Mouse (Mus musculus): ENCODE measurements around the gene Naa15. TPM values are rescaled to one million over a fixed set of nuclear protein-coding genes. Genes with fewer than 3 reads are reported as not detected.
"Not testable (repeated sequence)": the region's sequence is repeated elsewhere in the genome, so short reads cannot be mapped to it uniquely, and the experiment has no call there.

Gene Naa15
- total RNA-seq, 4 experiments from 2014 or later, result 40.5 to 53.0 (median 48.0) TPM

DNA sequence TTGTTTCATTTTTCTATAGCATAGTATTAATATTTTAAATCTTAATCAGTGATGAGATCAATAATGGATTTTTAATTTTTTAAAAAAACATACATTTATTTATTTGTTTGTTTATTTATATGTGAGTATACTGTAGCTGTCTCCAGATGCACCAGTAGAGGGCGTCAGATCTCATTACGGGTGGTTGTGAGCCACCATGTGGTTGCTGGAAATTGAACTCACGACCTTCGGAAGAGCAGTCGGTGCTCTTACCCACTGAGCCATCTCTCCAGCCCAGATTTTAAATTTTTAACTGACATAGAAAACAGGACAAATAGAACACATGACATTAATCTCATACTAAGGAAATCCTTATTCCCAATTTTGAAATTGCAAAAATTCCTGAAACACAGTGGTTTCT is 19.4 kb downstream of the Naa15 start:
- not testable (repeated sequence) for DNase-seq (ENCODE audit: low spot score in 2 of 2)

DNA sequence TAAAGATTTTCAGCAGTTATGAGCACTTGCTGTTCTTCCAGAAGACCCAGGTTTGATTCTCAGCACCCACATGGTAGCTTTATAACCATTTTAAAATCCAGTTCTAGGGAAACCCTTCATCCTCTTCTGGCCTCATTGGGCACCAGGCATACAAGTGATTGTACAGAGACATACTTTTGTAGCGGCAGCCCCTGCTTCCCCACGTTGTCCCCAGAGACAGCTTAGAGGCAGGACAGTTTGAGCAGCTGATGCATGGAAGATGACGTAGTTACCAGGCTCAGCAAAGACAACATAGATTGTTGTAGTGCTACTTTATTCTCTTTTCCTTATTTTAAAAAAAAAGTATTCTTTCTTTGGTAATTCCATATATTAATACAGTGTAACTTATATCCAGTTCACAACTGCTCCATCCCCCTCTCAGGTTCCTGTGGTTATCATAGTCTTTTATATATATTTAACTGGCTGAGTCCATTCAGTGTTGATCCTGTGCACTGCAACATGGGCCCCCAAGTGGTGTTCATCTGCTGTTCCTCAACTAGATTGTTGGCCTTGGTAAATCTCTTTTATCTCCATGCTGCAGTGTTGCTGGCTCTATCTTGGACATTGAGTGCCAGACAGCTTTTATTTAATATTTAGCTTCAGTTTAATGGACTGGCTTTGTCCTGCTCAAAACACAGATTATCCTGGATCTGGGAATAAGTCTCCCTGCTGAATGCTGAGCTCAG is 20.1 kb downstream of the Naa15 start:
- no peak for DNase-seq (ENCODE audit: low spot score in 2 of 2)

DNA sequence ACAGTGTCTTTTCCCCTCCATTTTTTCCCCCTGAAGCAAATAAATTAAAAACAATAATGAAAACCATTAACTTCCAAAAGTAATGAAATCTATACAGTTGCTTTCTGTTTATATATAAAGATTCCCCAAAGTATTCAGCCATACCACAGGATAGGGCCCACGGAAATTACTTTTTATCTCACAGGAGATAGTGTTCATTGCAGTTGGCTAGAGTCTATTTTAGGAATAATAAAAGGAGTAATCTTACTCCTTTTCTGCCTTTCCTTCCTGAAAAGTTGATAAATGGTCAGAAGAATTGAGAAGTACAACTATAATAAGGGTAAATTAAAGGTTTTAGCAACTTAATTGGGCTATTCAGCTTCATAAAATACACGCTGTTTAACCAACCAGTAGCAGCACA is 53.6 kb downstream of the Naa15 start:
- no peak for DNase-seq (ENCODE audit: low spot score in 2 of 2)

DNA sequence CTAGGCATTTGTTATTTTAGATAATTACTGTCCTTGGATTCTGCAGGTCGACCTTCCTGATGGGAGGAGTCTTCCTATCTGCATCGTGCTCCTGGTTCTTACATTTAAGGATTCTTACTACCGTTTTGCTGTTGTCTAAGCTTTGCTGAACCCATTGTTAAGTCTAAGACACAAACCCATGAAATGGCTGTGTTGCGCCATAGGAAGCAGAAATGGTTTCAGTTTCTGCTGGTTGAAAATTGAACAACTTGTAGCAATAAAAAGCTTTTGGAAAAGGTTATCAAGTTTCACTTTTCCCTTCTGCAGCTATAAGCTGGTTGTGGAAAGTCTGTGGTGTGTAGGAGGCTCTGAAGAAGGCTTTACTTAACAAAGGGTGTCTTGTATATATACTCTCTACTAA is 60.8 kb downstream of the Naa15 start:
- no peak for DNase-seq (ENCODE audit: low spot score in 2 of 2)

DNA sequence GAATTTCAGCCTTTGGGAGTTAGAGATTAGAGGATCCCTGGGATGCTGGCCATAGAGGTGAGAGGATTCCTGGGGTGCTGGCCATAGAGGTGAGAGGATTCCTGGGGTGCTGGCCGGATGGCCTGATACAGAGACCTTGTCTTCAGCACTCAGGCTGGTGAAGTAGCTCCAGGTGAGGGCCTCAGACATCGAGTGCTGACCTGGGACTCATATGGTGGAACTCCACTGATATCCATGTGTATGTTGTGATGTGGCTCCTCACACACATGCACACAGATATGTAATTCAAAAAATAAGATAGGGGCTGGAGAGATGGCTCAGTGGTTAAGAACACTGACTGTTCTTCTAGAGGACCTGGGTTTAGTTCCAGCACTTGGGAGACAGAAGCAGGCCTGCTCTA is 64.9 kb downstream of the Naa15 start:
- no peak for DNase-seq (ENCODE audit: low spot score in 2 of 2)

DNA sequence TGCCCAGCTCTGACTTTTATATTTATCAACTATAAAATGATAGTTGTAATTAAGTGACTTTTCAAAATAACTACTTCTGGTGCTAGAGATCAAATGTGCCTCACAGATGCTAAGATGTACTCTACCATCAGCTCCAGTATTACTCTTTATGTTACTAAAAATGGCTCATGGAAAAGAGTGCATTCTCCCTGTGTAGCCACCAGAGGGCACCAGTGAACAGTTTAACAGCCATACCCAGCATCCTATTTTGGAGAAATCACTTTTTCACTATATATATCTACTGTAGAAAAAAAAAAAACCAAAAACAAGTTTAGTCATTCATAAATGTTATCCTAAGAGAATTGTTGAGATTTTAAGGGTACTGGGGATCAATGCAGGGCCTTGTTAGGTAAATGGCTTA is 66.1 kb downstream of the Naa15 start:
- DNase-seq (ENCODE audit: low spot score in 2 of 2), result no peak

DNA sequence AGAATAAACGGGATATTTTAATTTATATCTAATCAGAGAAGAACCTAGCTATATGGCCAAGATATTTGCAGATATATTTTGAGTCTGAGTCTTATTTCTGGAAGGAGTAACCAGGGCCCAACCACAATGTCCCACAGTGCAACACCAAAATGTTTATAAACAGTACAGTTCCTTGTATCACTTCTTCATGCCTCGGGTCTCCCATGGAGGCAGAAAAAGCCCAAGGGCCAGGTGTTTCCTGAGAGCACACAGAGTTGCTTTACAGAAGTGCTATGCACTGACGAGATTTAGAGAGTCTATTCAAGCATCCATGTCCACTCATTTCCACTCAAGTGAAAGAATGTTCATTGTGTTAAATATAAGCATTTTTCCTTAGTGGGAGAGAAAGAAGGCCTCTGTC is 66.9 kb downstream of the Naa15 start:
- no peak for DNase-seq (ENCODE audit: low spot score in 2 of 2)

DNA sequence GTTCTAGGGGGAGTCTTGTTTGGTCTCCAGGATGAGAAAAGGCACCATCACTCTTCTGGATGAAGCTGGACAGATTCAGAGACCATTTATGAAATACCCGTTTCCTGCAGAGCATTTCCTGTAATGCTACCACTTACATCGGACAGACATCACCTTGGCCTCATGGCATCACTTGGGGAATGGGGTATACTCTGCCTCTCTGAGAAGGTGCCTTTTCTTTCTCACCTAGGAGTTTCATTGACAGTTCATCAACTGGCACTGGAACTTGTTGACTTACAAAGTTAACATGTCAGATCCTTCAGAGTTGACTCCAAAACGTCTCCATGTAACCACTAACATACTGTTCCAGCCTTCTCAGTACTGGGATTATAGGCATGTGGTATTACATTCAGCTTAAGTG is 67.8 kb downstream of the Naa15 start:
- DNase-seq (ENCODE audit: low spot score in 2 of 2), result no peak

DNA sequence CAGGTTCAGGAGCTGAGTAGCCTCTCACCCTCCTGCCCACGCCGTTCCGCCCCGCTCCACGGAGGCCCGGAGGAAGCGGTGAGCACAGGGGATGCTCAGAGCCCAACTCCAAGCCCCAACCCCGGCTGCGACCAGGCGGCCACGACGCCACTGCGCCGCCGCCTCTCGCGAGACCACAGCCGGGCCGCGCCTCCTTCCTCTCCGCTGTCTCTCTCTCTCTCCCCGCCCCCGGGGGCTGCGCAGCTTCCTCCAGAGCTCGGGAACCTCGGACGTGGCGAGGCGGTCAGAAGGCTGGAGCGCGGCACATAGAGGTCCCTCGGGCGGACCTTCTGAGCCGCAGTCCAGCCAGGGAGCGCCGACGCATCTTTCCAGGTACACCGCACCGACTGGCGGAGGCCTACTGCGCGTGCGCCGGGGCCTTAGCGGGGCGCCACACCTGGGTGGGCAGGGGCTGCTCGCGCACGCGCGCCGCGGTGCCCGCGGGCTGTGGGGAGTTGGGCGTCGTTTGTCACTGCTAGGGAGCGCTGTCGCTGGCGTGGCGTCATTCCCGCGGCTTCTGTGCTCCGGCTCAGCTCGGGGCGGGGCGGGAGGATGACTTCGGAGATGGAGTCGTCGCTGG is 68.9 kb downstream of the Naa15 start, which contains the start of gene Rab33b:
Gene Rab33b, plus strand, starts transcription at position 180 of the 619 bp plus-strand sequence.
- peak; percentile 95 to 96 for DNase-seq (ENCODE audit: low spot score in 2 of 2)

DNA sequence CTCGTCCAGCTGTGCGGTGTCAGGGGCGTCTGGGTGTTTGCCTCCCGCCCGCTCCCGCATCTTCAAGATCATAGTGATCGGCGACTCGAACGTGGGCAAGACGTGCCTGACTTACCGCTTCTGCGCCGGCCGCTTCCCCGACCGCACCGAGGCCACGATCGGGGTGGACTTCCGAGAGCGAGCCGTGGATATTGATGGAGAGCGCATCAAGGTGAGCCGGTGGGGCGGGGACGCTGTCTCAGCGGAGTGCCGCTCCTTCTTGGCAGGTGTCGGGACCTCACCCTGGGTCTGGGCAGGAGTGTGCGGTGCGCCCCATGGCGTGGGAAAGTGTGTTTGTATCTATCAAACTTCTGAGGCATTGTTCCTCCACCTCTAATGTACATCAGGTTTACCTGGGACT is 69.4 kb downstream of the Naa15 start:
- DNase-seq (ENCODE audit: low spot score in 2 of 2), result no peak

DNA sequence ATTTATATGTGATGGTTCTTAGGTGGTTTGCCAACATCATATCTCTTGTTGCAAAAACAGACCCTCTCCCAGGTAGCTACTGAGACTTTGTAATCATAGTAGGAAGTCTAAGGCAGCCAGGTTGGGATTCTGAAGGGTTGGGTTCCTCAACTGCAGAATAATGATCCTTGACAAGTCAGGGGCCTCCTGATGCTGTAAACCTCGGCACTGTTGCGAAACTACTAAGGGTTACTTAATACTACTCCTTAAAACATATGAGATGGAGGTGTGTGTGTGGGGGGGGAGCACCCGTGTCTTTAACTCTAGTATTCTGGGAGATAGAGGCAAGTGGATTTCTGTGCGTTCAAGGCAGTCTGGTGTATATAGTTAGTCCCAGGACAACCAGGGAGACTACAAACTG is 70.4 kb downstream of the Naa15 start:
- DNase-seq (ENCODE audit: low spot score in 2 of 2), result no peak

DNA sequence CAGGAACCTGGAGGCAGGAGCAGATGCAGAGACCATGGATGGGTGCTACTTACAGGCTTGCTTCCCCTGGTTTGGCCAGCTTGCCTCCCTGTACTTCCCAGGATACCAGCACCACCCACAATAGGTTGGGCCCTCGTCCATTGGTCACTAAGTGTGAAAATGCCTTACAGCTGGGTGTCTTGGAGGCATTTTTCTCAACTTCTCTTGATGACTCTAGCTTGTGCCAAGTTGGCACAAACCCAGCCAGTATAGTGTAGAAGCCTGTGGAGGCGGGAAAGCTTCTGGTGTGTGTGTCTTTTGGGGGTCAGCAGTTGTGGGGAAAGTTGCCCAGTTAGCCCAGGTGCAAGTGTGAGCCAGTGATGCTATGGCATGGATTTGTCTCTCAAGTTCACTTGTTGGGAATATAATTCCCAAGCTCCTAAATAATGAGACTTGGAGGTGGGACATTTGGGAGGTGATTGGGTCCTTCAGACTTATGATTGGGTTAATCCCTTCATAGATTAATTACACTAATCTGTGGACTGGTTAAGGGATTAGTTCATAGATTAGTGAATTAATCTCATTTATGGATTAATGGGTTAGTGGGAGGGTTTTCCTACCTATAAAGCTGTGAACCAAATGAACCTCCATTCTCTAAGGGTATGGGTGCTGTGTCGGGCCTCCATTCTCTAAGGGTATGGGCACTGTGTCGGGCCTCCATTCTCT is 71.7 kb downstream of the Naa15 start:
- peak in 1 of 2 experiments; percentile 9 for DNase-seq (ENCODE audit: low spot score in 2 of 2)

DNA sequence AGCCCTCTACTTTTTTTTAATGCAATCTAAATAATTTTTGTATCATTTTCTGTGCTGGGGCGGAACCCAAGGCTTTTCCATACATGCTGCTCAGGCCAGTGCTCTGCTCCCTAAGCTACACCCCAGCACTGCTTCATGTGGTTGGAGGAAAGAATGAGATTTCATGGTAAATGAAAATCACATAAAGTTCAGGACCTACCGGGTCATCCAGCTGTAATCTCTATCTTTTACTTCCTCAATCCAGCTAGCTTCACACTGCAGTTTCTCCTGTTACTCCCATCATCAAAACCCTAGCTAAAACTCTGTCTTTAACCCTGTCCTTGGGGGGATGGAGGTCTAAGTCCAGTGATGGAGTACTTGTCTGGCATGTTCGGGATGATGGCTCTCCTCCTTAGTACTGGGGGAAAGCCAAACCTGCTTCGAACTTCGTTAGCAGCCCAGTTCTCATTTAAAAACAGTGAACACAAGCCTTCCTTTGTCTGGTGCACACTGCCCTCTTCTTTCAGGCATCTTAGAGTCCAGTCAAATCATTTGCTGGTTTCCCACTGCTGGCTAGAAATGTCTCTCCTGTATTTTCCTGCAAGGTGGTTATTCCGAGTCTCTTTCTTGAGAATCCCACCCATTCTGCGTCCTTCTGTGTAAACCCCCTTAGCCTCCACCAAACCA is 75.3 kb downstream of the Naa15 start:
- DNase-seq (ENCODE audit: low spot score in 2 of 2), result no peak

DNA sequence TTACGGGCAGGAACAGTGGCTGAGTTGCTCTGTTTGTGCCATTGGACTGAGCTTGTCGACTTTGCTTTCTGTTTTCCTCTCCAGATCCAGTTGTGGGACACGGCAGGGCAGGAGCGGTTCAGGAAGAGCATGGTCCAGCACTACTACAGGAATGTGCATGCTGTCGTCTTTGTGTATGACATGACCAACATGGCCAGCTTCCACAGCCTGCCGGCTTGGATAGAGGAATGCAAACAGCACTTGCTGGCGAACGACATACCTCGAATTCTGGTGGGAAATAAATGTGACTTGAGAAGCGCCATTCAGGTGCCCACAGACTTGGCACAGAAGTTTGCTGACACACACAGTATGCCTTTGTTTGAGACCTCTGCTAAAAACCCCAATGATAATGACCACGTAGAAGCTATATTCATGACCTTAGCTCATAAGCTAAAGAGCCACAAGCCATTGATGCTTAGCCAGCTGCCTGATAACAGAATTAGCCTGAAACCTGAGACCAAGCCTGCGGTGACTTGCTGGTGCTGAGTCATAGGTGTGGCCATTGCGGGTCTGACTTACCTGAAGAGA is 78.4 kb downstream of the Naa15 start:
- DNase-seq (ENCODE audit: low spot score in 2 of 2), result no peak

DNA sequence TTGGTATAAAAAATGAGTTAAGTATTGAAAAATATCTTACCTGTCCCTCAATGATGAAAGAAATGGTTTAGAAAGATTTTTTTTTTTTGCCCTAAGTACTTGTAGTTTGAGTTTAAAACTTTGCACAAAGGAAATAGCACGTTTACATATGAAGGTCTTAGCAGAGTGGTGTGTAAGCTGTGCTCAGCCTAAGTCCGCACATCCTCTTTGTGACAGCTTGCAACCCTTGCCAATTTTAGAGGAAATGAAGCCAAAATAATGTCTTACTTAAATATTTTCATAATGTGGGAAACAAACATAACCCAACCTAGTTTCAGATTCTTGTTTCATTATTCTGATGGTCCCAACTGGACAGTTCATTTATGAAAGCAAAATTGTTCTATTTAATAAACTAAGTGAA is 79.5 kb downstream of the Naa15 start:
- no peak for DNase-seq (ENCODE audit: low spot score in 2 of 2)

DNA sequence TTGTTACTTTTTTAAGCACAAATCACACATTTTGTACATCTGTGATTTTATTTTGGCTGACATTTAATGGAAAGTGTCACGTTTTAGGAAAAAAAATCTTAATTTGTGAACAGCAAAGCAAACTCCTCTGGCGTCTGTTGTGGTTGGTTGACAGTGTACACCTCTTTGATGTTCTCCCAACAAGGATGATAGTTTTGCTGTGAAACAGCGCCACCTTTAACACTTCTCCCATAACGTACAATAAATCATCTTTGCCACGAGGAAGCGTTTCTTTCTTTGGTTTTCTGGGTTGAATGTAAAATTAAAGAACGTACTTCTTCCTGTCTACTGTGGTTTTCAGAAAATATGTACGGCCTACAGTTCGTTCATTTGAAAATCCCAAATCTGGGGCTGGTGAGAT is 80.7 kb downstream of the Naa15 start:
- no peak for DNase-seq (ENCODE audit: low spot score in 2 of 2)

DNA sequence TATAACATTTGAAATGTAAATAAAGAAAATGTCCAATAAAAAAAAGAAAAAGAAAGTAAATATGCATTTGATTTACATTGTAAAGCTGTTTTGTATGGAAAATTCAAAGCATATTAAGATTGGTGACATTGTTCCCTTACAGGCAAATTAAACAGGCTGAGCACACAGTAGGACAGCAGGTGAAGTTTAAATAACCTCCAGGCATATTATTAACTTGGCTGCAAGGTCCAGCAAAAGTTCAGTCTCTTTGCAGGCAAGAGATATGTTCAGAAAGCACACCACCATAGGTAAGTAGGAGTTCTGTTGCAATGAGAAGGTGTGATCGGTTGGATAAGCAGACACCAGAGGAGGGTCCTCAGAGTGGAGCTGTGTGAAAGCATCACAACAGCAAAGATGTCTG is 83.0 kb downstream of the Naa15 start:
- no peak for DNase-seq (ENCODE audit: low spot score in 2 of 2)

DNA sequence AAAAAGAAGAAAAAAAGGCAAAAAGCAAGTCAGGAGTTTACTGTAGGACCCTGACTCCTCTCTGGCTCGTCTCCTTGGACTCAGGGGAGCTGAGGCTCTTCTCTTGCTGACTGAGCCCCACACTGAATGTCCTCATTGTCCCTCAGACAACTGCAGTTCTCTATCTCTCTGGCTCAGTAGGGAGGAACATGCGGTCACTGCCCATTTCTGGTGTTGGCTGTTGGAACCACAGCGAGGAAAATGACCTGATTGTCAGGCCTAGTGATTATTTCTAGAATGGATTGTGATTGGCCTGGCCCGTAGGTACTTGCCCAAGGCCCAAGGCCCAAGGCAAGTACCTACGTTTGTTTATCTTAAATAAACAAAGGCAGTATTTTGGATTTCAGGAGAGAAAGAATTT is 83.7 kb downstream of the Naa15 start:
- no peak for DNase-seq (ENCODE audit: low spot score in 2 of 2)

DNA sequence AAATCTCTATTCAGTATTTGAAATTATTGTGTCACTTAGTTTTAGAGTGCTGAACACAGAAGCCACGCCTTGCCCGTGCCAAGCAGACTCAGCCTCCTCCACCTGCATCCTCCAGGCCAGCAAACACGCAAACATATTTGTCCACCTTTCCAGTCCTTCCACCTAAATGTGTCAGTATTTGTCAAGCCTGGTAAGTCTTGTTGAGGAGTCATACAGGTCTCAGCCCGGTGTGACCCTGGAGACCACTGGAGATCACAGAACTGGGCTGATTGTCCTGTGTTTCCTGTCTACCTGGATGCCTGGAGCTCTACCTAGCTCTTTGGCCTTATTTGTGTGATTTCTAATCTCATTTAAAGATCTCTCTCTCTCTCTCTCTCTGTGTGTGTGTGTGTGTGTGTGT is 84.9 kb downstream of the Naa15 start:
- DNase-seq (ENCODE audit: low spot score in 2 of 2), result no peak

DNA sequence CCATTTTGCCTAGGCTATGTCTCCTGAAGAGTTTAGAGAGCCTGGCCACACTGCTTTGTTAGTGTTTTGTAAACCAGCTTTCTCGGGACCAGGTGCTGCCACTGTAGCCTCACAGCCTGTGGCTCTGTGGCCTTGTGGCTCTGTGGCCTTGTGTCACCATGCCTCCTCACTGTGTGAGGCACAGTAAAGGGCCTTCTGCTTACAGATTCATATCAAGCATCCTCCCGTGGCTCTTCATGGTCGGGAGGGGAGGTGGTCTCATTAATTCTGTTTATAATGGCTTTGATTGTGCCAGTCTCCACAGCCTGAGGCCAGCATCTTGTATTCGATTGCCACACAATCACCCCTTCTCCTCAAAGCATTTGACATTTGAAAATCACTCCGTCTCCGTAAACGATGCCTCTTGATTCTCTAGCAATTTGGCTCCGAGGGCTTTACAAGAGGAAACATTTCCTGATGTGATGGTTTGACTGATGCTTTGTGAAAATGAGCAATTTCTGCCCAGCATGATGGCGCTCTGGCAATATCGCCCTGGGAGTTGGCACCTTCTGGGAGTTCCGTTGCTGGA is 89.5 kb downstream of the Naa15 start:
- no peak for DNase-seq (ENCODE audit: low spot score in 2 of 2)

DNA sequence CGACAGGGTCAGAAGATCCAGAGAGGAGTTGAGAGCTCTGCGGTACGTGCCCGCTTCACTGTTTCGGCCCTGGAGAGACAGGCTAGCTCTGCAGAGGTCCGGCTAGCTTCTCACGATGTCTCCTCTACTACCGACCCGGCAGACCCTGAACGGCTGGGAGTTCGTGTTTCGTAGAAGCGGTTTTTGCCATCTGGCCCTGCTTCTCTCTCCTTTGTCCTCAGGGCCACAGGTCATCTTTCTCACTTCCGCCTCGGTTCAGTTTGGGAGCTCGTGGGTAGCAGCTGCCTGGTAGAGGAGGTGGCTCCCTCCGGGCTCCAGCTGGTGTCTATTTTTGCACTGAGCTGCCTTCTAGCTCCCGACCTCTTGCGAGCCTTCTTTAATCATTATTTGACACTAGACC is 90.5 kb downstream of the Naa15 start:
- peak; percentile 19 to 33 for DNase-seq (ENCODE audit: low spot score in 2 of 2)

Measured in gastrocnemius, adult 8-10 months (tissue).